Comparison of ENCODE assay signal across 12 mouse cellular contexts in genomic region chr4:55768325-55768724, GRCm38 (mm10).
"Had no signal": no experiment of that assay in that cellular context is flagged by ENCODE, and none has a peak within 500 bp of the region (broad histone marks: within the 10 kb centered on the region; RNA-seq: fewer than 3 reads in every experiment).

No protein-coding gene starts in this region.

- DNase-seq: kidney, adult 11 months; kidney, postnatal 14 days; lung, postnatal 14 days; right cerebral cortex, postnatal 14 days; thymus, postnatal 36 days had no signal

- H3K4me3 ChIP-seq: limb, embryonic 10.5 days; lung, embryonic 15.5 days; megakaryocyte, embryonic 14.5 days; midbrain, embryonic 12.5 days; neural tube, embryonic 13.5 days had no signal

- H3K4me1 ChIP-seq: limb, embryonic 10.5 days; lung, embryonic 15.5 days; megakaryocyte, embryonic 14.5 days; midbrain, embryonic 12.5 days; neural tube, embryonic 13.5 days had no signal

- H3K9ac ChIP-seq: lung, embryonic 15.5 days; midbrain, embryonic 12.5 days; neural tube, embryonic 13.5 days had no signal

- H3K27ac ChIP-seq: limb, embryonic 10.5 days; lung, embryonic 15.5 days; macrophage; midbrain, embryonic 12.5 days; neural tube, embryonic 13.5 days had no signal

- ATAC-seq: midbrain, embryonic 16.5 days had no signal

- H3K9me3 ChIP-seq: limb, embryonic 10.5 days; lung, embryonic 15.5 days; midbrain, embryonic 12.5 days; neural tube, embryonic 13.5 days had no signal

- H3K27me3 ChIP-seq: lung, embryonic 15.5 days; megakaryocyte, embryonic 14.5 days; midbrain, embryonic 12.5 days; neural tube, embryonic 13.5 days had no signal

- H3K36me3 ChIP-seq: limb, embryonic 10.5 days; lung, embryonic 15.5 days; midbrain, embryonic 12.5 days; neural tube, embryonic 13.5 days had no signal

- H3K4me2 ChIP-seq: lung, embryonic 15.5 days; midbrain, embryonic 12.5 days; neural tube, embryonic 13.5 days had no signal
